Mouse (Mus musculus): ENCODE measurements around the gene Hoxa7.

DNA sequence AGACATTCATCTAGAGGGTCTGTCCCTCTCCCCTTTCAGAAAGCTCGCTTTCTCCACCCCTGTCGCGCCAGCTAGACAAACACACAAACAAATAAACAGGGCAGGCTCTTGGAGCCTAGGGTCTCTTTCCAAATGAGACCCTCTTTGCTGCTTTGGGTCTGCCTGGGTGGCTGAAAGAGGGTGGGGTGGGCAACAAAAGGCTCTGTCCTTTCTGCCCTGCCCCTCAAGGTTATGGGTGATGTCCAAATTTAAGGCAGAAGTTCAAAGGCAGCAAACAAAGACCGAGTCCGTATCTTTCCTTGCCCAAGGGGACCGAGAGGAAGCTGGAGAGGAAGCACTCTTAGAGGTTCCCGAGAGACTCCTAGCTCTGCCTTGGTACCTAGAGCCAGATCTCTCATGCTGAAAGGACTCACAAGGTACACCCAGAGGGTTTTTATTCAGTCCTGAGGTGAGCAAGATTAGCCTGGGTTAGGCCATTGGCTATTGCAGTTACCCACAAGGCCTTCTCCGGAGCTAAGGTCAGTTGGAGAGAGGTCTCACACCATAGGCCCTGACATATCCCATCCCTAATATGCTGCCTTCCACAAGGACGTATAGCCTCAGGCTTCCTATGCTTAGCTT, 19.5 kb upstream of the Hoxa7 start:
- TF ChIP-seq CTCF (IDR thresholded peaks at IDR 0.05; ENCODE audit: borderline replicate concordance, extremely low read depth, insufficient read depth, insufficient read length) (no peak), POLR2A (IDR thresholded peaks at IDR 0.05; ENCODE audit: borderline replicate concordance, extremely low read depth, insufficient read depth, insufficient read length, poor library complexity, severe bottlenecking) (no peak)
